Mouse (Mus musculus): Measurements from ENCODE around the gene Acbd5. TPM values are rescaled to one million over a fixed set of nuclear protein-coding genes. Genes with fewer than 3 reads are reported as not detected.

Gene Acbd5
- 22.7 and 28.2 TPM in 2 replicates for polyA plus RNA-seq (2014; fragmentation: Nextera tagmentation; extraction: Ambion mirVana)

DNA sequence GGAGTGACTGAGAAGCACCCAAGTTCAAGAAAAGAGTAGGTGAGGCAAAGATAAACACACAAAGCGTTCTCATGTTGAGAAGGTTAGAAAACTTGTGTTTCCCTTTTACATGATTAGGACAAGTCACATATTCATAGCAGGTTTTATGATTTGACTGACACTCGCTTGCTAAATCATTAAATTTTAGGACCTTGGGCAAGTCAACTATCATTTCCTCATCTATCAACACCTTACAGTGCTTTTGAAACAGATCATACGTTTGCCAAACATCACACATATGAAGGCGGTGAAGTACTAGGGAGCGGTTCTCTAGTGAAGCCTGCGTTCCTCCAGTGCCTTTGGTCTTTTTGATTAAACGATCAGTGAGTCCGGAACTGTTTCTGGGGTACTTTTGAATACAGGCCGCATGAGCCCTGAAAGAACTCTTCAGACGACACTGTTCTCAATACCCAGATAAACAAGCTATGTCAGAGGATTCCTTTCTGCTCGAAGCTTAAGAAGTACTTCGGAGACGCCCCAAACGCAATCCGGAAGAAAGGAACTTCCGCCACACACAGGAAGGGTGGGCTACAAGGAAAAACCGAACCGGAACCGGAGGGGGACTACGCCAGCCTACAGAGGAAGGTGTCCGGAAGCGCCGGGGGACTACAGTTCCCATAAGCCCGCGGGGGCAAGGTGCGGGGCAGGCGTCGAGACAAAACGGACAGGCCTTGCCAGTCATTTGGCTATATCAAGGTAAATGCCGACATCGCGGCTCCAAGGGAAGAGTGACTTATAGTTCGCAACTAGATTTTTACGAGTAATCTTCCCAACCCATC, at the start of gene Acbd5:
Acbd5 (plus strand) TSS at position 616 of the 818 bp plus-strand sequence.
- H3K27me3 ChIP-seq (ENCODE audit: control insufficient read depth, insufficient read depth, low read length), result no peaks in the 10 kb centered on the region
- 3% methylated on average over 34 of the region's 34 CpGs for WGBS (ENCODE audit: insufficient replicate concordance)
- peak within 1 kb of the TSS; percentile 68 for H3K4me3 ChIP-seq (ENCODE audit: low read depth, low read length)
- ATAC-seq (replicated peaks; ENCODE audit: insufficient number of reproducible peaks, low FRiP score, low TSS enrichment), result peak; percentile 95
- no peaks in the 10 kb centered on the region for H3K9me3 ChIP-seq (replicated peaks; ENCODE audit: control insufficient read depth, low read length)
- H3K4me1 ChIP-seq (ENCODE audit: control insufficient read depth, insufficient read depth, low read length), result no peaks in the 10 kb centered on the region
- H3K27ac ChIP-seq (ENCODE audit: low read depth, low read length), result peak within 1 kb of the TSS; percentile 96
- peak within 1 kb of the TSS; percentile 89 for H3K9ac ChIP-seq (ENCODE audit: low read depth, low read length)
- peak within 1 kb of the TSS; percentile 99 for H3K4me2 ChIP-seq
- no peaks in the 10 kb centered on the region for H3K36me3 ChIP-seq (ENCODE audit: control insufficient read depth, insufficient read depth, low read length)

DNA sequence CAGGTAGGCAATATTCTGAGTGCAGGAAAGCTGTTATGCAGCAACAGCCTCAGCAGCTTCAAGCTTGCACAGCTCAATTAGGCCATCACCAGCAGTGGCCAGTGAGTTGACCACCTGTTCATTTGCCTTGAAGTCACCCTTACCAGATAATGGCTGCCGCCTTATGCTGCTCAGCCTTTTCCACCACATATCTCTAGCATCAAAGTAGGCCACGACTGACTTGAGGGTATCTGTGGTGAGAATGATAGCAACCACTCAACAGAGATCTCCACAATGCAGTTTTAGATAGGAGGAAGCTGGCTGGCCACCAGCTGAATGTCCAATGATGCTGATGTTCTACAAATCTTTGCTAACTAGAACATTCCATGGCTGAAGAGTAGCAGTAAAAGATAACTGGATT, 48.8 kb upstream of the Acbd5 start:
- WGBS (ENCODE audit: insufficient replicate concordance), result 73% methylated on average over 2 of the region's 2 CpGs
- H3K4me3 ChIP-seq (ENCODE audit: low read depth, low read length), result no peak overlapping the region
- no peaks in the 10 kb centered on the region for H3K36me3 ChIP-seq (ENCODE audit: control insufficient read depth, insufficient read depth, low read length)
- 0 out of 2 replicates have a peak, but pooled peaks cover 8% of the 10 kb centered on the region for H3K4me1 ChIP-seq (ENCODE audit: control insufficient read depth, insufficient read depth, low read length)
- no peak for ATAC-seq (replicated peaks; ENCODE audit: insufficient number of reproducible peaks, low FRiP score, low TSS enrichment)
- H3K9me3 ChIP-seq (replicated peaks; ENCODE audit: control insufficient read depth, low read length), result no peaks in the 10 kb centered on the region
- H3K9ac ChIP-seq (ENCODE audit: low read depth, low read length), result no peak overlapping the region
- no peak overlapping the region for H3K4me2 ChIP-seq
- H3K27me3 ChIP-seq (ENCODE audit: control insufficient read depth, insufficient read depth, low read length), result no peaks in the 10 kb centered on the region
- H3K27ac ChIP-seq (ENCODE audit: low read depth, low read length), result no peak overlapping the region

DNA sequence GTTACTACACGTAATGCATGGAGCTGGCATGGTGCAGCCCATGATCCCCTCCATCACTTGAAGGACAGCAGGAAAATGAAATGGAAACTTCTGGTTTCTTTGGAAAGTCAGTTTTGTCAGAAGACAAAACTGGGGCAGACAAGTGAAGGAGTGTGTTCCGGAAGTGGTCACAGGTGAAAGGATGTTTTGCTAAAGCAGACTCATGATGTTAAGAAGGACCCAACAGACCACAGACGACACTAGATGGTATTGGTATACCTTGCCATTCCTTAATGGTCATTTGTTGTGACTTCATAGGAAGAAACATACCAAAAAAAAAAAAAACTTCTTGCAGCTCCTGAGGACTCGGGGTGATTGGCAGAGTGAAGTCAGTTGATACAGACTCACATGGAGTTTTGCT, 46.6 kb upstream of the Acbd5 start:
- 86% methylated on average over 4 of the region's 4 CpGs for WGBS (ENCODE audit: insufficient replicate concordance)
- ATAC-seq (replicated peaks; ENCODE audit: insufficient number of reproducible peaks, low FRiP score, low TSS enrichment), result no peak
- Histone ChIP-seq H3K9ac (ENCODE audit: low read depth, low read length) (no peak overlapping the region), H3K4me2 (no peak overlapping the region), H3K9me3 (replicated peaks; ENCODE audit: control insufficient read depth, low read length) (no peaks in the 10 kb centered on the region), H3K27ac (ENCODE audit: low read depth, low read length) (no peak overlapping the region), H3K4me1 (ENCODE audit: control insufficient read depth, insufficient read depth, low read length) (0 out of 2 replicates have a peak, but pooled peaks cover 3% of the 10 kb centered on the region), H3K27me3 (ENCODE audit: control insufficient read depth, insufficient read depth, low read length) (no peaks in the 10 kb centered on the region), H3K36me3 (ENCODE audit: control insufficient read depth, insufficient read depth, low read length) (no peaks in the 10 kb centered on the region), H3K4me3 (ENCODE audit: low read depth, low read length) (no peak overlapping the region)

GRCm38 (mm10) chr2:23021721-23022120, 46.2 kb upstream of the Acbd5 start:
- H3K9me3 ChIP-seq (replicated peaks; ENCODE audit: control insufficient read depth, low read length), result no peaks in the 10 kb centered on the region

GRCm38 (mm10) chr2:23023023-23023422, 44.9 kb upstream of the Acbd5 start:
- Histone ChIP-seq H3K9me3 (replicated peaks; ENCODE audit: control insufficient read depth, low read length) (no peaks in the 10 kb centered on the region), H3K9ac (ENCODE audit: low read depth, low read length) (no peak overlapping the region), H3K27me3 (ENCODE audit: control insufficient read depth, insufficient read depth, low read length) (no peaks in the 10 kb centered on the region), H3K4me1 (ENCODE audit: control insufficient read depth, insufficient read depth, low read length) (peaks cover 8% of the 10 kb centered on the region; the same call in 1 of the 2 replicates), H3K4me3 (ENCODE audit: low read depth, low read length) (no peak overlapping the region), H3K4me2 (no peak overlapping the region), H3K36me3 (ENCODE audit: control insufficient read depth, insufficient read depth, low read length) (no peaks in the 10 kb centered on the region), H3K27ac (ENCODE audit: low read depth, low read length) (no peak overlapping the region)
- no peak for ATAC-seq (replicated peaks; ENCODE audit: insufficient number of reproducible peaks, low FRiP score, low TSS enrichment)
- 87% methylated on average over 3 of the region's 3 CpGs for WGBS (ENCODE audit: insufficient replicate concordance)

More at GRCm38 (mm10) chr2:23021721-23022120, 46.2 kb upstream of the Acbd5 start:
- H3K9ac ChIP-seq (ENCODE audit: low read depth, low read length), result no peak overlapping the region
- no peaks in the 10 kb centered on the region for H3K27me3 ChIP-seq (ENCODE audit: control insufficient read depth, insufficient read depth, low read length)
- no peak for ATAC-seq (replicated peaks; ENCODE audit: insufficient number of reproducible peaks, low FRiP score, low TSS enrichment)
- 49% methylated on average over 4 of the region's 4 CpGs for WGBS (ENCODE audit: insufficient replicate concordance)
- H3K27ac ChIP-seq (ENCODE audit: low read depth, low read length), result no peak overlapping the region
- H3K4me1 ChIP-seq (ENCODE audit: control insufficient read depth, insufficient read depth, low read length), result peaks cover 6% of the 10 kb centered on the region; the same call in 1 of the 2 replicates
- H3K36me3 ChIP-seq (ENCODE audit: control insufficient read depth, insufficient read depth, low read length), result no peaks in the 10 kb centered on the region
- no peak overlapping the region for H3K4me2 ChIP-seq
- H3K4me3 ChIP-seq (ENCODE audit: low read depth, low read length), result no peak overlapping the region

DNA sequence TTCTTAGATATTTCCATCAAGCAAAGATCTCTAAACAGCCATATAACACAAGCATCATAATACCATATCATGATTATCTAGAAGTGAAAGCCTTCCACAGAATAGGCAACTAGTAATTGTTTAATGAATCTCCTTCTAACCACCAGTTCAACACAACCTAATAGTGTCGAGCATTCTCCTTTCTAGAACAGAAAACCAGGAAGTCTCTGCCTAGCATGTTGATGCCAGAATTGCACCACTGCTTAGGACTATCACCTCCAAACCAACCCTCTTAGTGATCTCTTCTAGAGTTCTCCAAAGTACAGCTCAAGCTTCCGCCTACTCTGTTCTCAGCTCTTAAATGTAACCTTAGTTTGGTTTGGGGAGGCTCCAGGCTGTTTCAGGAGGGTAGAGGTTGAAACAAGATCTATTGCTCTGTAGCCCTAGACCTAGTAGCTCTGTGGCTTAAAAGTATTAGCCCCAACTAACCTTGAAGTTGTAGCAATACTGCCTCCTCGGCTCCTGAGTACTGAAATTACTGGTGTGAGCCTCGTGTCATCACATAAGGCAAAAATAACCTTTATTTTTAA, 44.2 kb upstream of the Acbd5 start:
- no peak overlapping the region for H3K9ac ChIP-seq (ENCODE audit: low read depth, low read length)
- H3K4me3 ChIP-seq (ENCODE audit: low read depth, low read length), result no peak overlapping the region
- H3K9me3 ChIP-seq (replicated peaks; ENCODE audit: control insufficient read depth, low read length), result no peaks in the 10 kb centered on the region
- 89% methylated on average over 4 of the region's 4 CpGs for WGBS (ENCODE audit: insufficient replicate concordance)
- no peak for ATAC-seq (replicated peaks; ENCODE audit: insufficient number of reproducible peaks, low FRiP score, low TSS enrichment)
- no peaks in the 10 kb centered on the region for H3K36me3 ChIP-seq (ENCODE audit: control insufficient read depth, insufficient read depth, low read length)
- H3K27me3 ChIP-seq (ENCODE audit: control insufficient read depth, insufficient read depth, low read length), result no peaks in the 10 kb centered on the region
- no peak overlapping the region for H3K4me2 ChIP-seq
- no peak overlapping the region for H3K27ac ChIP-seq (ENCODE audit: low read depth, low read length)
- peaks cover 8% of the 10 kb centered on the region; the same call in 1 of the 2 replicates for H3K4me1 ChIP-seq (ENCODE audit: control insufficient read depth, insufficient read depth, low read length)

- Histone ChIP-seq H3K4me3 (ENCODE audit: low read depth, low read length) (no peak overlapping the region), H3K27ac (ENCODE audit: low read depth, low read length) (no peak overlapping the region), H3K9ac (ENCODE audit: low read depth, low read length) (no peak overlapping the region), H3K27me3 (ENCODE audit: control insufficient read depth, insufficient read depth, low read length) (no peaks in the 10 kb centered on the region), H3K4me1 (ENCODE audit: control insufficient read depth, insufficient read depth, low read length) (peaks cover 8% of the 10 kb centered on the region; the same call in 1 of the 2 replicates), H3K4me2 (no peak overlapping the region), H3K9me3 (replicated peaks; ENCODE audit: control insufficient read depth, low read length) (no peaks in the 10 kb centered on the region), H3K36me3 (ENCODE audit: control insufficient read depth, insufficient read depth, low read length) (no peaks in the 10 kb centered on the region)
- no peak for ATAC-seq (replicated peaks; ENCODE audit: insufficient number of reproducible peaks, low FRiP score, low TSS enrichment)
- 51% methylated on average over 1 of the region's 1 CpGs for WGBS (ENCODE audit: insufficient replicate concordance)
Observed at GRCm38 (mm10) chr2:23026379-23026778, 41.6 kb upstream of the Acbd5 start.

GRCm38 (mm10) chr2:23028826-23029225, 39.1 kb upstream of the Acbd5 start:
- H3K36me3 ChIP-seq (ENCODE audit: control insufficient read depth, insufficient read depth, low read length), result no peaks in the 10 kb centered on the region
- 89% methylated on average over 4 of the region's 4 CpGs for WGBS (ENCODE audit: insufficient replicate concordance)
- ATAC-seq (replicated peaks; ENCODE audit: insufficient number of reproducible peaks, low FRiP score, low TSS enrichment), result no peak

More at GRCm38 (mm10) chr2:23028826-23029225, 39.1 kb upstream of the Acbd5 start:
- Histone ChIP-seq H3K4me3 (ENCODE audit: low read depth, low read length) (no peak overlapping the region), H3K27me3 (ENCODE audit: control insufficient read depth, insufficient read depth, low read length) (no peaks in the 10 kb centered on the region), H3K4me1 (ENCODE audit: control insufficient read depth, insufficient read depth, low read length) (peaks cover 5% of the 10 kb centered on the region; the same call in 1 of the 2 replicates), H3K4me2 (no peak overlapping the region), H3K9ac (ENCODE audit: low read depth, low read length) (no peak overlapping the region), H3K27ac (ENCODE audit: low read depth, low read length) (no peak overlapping the region), H3K9me3 (replicated peaks; ENCODE audit: control insufficient read depth, low read length) (no peaks in the 10 kb centered on the region)

All from heart, embryonic 11.5 days (tissue).